Mouse (Mus musculus) megakaryocyte, embryonic 14.5 days (primary cell): ENCODE data around the gene Cfap299. TPM values are rescaled to one million over a fixed set of nuclear protein-coding genes. Genes with fewer than 3 reads are reported as not detected.
"Not testable (repeated sequence)": the region's sequence is repeated elsewhere in the genome, so short reads cannot be mapped to it uniquely, and the experiment has no call there.

Source experiments
- H3K27me3 ChIP-seq: replicated peaks from 2 replicates; pipeline ENCODE3; 2012; ENCODE audit warnings: inconsistent platforms
- H3K36me3 ChIP-seq: replicated peaks from 2 replicates; pipeline ENCODE3; 2012; ENCODE audit warnings: low read length, inconsistent platforms, mixed read lengths
- H3K4me1 ChIP-seq: 2 replicates; pipeline ENCODE4 v1.6.1; 2012; ENCODE audit warnings: inconsistent platforms
- H3K4me3 ChIP-seq: replicated peaks from 2 replicates; pipeline ENCODE3; 2012; ENCODE audit warnings: moderate library complexity, mild to moderate bottlenecking, inconsistent platforms
- H3K9me3 ChIP-seq: 2 replicates; pipeline ENCODE4 v1.6.1; 2012; ENCODE audit warnings: inconsistent platforms
- FLI1 ChIP-seq: IDR thresholded peaks from 2 replicates; pipeline ENCODE4 v1.6.1; 2012; ENCODE audit warnings: low read length, inconsistent platforms, mixed read lengths
- GATA1 ChIP-seq: IDR thresholded peaks from 3 replicates; pipeline ENCODE4 v1.6.1; 2012; ENCODE audit warnings: mixed read lengths, low read length, inconsistent platforms, borderline replicate concordance
- polyA plus RNA-seq: library from polyadenylated mRNA; stranded (reverse); fragments of >175 nt; gene quantifications from 2 replicates; pipeline ENCODE4 v1.2.3, GENCODE M21; 2012; ENCODE audit warnings: low replicate concordance; ENCODE audit not compliant: insufficient read depth

The Cfap299 gene
- polyA plus RNA-seq, 1 experiment = not detected

- Histone ChIP-seq H3K36me3 (no peaks in the 10 kb centered on the region), H3K4me3 (no peak overlapping the region), H3K4me1 (peaks cover 8% of the 10 kb centered on the region), H3K27me3 (peaks cover 9% of the 10 kb centered on the region), H3K9me3 (no peaks in the 10 kb centered on the region)
- no peak for TF ChIP-seq FLI1
- TF ChIP-seq GATA1 = no peak
These were observed 2.5 kb upstream of the Cfap299 start for GRCm38 (mm10) chr5:98326625-98327024.

DNA sequence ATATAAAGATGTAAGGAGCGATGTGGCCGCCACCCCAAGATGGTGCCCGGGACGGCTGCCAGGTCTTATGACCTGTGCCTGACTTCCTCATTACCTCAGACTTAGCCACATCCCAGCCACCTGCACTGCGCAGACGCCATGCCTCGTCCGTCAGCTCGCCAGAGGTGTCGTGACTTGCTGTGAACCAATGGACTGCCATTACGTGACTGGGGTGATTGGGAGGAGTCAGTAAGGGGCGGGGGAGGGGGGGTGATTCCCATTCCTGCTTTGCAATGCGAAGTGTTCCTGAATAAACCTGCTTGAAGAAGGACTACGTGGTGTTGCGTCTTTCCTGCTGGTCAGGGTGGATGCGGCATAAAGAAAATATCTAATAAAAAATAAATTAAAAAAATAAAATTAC is 14.6 kb downstream of the Cfap299 start:
- H3K4me1 ChIP-seq, H3K27me3 ChIP-seq, H3K36me3 ChIP-seq, H3K9me3 ChIP-seq, H3K4me3 ChIP-seq: not testable (repeated sequence)

DNA sequence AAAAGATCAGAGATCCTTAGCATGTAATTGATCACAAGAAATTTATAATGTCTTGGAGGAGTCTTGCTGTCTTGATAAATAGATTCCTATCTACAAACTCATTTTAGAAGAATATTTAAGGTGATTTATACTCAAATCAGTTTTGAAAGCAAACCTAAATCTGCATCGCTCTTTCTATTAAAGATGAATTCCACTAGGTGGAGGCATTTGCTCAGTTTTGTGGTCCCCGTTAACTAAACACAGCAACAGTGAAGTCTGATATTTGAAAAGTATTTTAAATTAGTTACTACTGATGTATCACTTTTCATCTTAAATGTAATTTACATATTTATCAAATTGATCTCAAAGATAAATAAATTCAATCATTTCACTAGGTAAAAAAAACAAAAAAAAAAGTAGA is 15.5 kb downstream of the Cfap299 start:
- no peak for TF ChIP-seq FLI1
- no peak for TF ChIP-seq GATA1
- Histone ChIP-seq H3K4me3 (no peak overlapping the region), H3K9me3 (no peaks in the 10 kb centered on the region), H3K4me1 (no peaks in the 10 kb centered on the region), H3K36me3 (no peaks in the 10 kb centered on the region), H3K27me3 (no peaks in the 10 kb centered on the region)

DNA sequence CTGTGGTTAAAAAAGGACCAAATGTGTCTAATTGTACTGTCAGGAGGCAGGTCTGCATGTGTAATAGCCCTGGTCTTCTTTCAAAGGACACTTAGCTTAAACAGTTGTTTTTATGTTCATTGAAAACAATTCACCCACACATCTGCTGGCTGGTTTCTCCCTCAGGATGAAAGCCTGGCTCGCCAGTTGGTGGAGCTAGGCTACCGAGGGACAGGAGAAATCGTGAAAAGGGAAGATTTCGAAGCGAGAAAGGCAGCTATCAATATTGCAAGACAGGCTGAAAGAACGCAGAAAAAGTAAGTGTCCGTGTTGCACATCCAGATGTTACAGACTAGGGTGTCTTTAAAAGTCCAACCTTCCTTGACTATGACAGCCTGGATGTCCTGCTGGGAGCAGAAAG is 17.0 kb downstream of the Cfap299 start:
- Histone ChIP-seq H3K4me3 (no peak overlapping the region), H3K27me3 (no peaks in the 10 kb centered on the region), H3K9me3 (no peaks in the 10 kb centered on the region), H3K36me3 (no peaks in the 10 kb centered on the region), H3K4me1 (no peaks in the 10 kb centered on the region)
- TF ChIP-seq FLI1 = no peak
- no peak for TF ChIP-seq GATA1

GRCm38 (mm10) chr5:98348605-98349004 is 19.5 kb downstream of the Cfap299 start:
- no peak overlapping the region for H3K4me3 ChIP-seq

DNA sequence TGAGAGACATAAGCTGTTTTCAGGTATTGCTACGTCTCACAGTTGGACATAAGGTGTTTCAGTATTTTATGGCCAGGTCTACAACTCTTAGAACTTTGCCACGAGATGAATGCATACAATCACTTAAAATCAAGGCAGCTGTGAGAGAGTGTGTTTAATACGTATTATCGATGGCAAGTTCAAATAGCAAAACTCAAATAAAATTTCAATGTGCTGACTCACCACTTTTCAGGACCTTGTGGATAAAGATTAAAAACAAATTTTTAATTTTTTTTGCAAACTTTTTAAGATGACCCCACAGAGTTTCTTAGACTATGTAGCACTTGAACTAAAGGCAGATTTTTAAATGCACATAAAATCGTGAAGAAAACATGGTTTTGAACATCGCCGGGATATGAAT is 30.8 kb downstream of the Cfap299 start:
- H3K9me3 ChIP-seq = 0 out of 2 replicates have a peak, but pooled peaks cover 11% of the 10 kb centered on the region
- H3K36me3 ChIP-seq = no peaks in the 10 kb centered on the region
- H3K4me1 ChIP-seq = no peaks in the 10 kb centered on the region
- H3K4me3 ChIP-seq = no peak overlapping the region
- H3K27me3 ChIP-seq = no peaks in the 10 kb centered on the region
- TF ChIP-seq GATA1 = no peak
- TF ChIP-seq FLI1 = no peak

More at GRCm38 (mm10) chr5:98348605-98349004, 19.5 kb downstream of the Cfap299 start:
- Histone ChIP-seq H3K9me3 (no peaks in the 10 kb centered on the region), H3K27me3 (no peaks in the 10 kb centered on the region), H3K4me1 (no peaks in the 10 kb centered on the region), H3K36me3 (no peaks in the 10 kb centered on the region)
- TF ChIP-seq GATA1 = no peak
- TF ChIP-seq FLI1 = no peak

GRCm38 (mm10) chr5:98360792-98361419 is 31.8 kb downstream of the Cfap299 start:
- H3K27me3 ChIP-seq = no peaks in the 10 kb centered on the region
- H3K4me3 ChIP-seq = no peak overlapping the region
- H3K36me3 ChIP-seq = no peaks in the 10 kb centered on the region
- TF ChIP-seq GATA1 = no peak
- TF ChIP-seq FLI1 = no peak
- 0 out of 2 replicates have a peak, but pooled peaks cover 11% of the 10 kb centered on the region for H3K9me3 ChIP-seq
- H3K4me1 ChIP-seq = no peaks in the 10 kb centered on the region

- peak overlapping the region; percentile 33 for H3K4me3 ChIP-seq
- H3K4me1 ChIP-seq = no peaks in the 10 kb centered on the region
- no peaks in the 10 kb centered on the region for H3K27me3 ChIP-seq
- TF ChIP-seq FLI1 (no peak), GATA1 (no peak)
- H3K9me3 ChIP-seq = 0 out of 2 replicates have a peak, but pooled peaks cover 11% of the 10 kb centered on the region
- H3K36me3 ChIP-seq = no peaks in the 10 kb centered on the region
These were observed 34.3 kb downstream of the Cfap299 start for GRCm38 (mm10) chr5:98363428-98363827.

DNA sequence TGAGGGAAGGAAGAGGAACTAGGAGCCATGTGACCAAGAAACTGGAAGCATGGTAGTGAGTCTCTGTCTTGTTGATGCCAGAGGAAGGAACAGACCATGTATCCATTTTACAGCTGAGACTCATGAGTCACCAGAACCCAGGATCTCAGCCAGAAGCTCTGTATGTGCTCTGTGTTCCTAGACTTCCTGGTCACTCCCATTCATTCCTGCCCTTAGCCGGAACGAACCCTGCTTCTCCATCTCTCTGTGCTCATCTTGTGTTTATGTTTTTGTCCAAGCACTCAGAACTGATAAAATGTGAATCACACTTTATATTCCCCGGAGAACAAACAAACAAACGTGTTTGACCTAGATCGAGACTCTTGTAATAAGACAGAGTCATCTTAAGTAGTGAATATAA is 36.2 kb downstream of the Cfap299 start:
- Histone ChIP-seq H3K4me1 (no peaks in the 10 kb centered on the region), H3K4me3 (no peak overlapping the region), H3K27me3 (no peaks in the 10 kb centered on the region), H3K36me3 (no peaks in the 10 kb centered on the region), H3K9me3 (peaks cover 14% of the 10 kb centered on the region; the same call in 1 of the 2 replicates)
- TF ChIP-seq FLI1 (no peak), GATA1 (no peak)

DNA sequence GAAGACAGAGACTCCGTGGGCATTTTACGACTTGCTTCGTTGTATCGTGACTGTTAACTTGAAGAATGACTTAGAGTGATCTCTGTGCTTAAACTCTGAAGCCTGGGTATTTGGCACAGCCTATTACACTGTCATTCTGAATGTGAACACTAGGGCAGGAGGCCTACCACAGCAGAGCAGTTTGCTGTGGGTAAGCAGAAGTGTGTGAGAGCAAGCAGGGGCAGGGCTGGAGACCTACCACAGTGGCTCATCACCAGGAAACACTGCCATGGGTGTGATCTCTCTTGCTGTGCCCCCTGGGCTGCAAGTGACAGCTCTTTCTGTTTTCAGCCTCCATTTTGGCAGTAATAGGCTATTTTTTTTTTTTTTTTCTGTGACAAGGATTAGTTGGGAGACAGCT is 39.7 kb downstream of the Cfap299 start:
- Histone ChIP-seq H3K9me3 (peaks cover 7% of the 10 kb centered on the region; the same call in 1 of the 2 replicates), H3K4me1 (no peaks in the 10 kb centered on the region), H3K4me3 (no peak overlapping the region), H3K27me3 (no peaks in the 10 kb centered on the region), H3K36me3 (no peaks in the 10 kb centered on the region)
- TF ChIP-seq FLI1 = no peak

DNA sequence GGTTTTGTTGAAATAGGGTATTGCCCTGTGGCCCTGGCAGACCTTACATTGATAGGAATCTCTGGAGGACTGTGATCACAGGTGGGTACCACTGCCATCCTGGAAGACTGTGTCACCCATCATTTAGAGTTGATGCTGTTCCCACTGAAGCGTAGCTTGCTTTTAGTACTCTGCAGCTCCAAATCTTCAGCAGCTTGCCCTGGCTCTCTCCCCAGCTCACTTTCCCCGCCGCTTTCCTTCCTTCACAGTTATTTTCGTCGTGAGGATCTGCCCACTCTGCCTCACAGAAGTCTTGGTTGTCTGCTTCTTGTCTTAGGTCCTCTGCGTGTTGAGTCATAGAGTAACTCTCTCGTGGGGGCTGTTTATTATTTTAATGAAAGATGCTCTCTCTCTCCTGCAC is 40.3 kb downstream of the Cfap299 start:
- TF ChIP-seq FLI1 = no peak
- no peak for TF ChIP-seq GATA1
- Histone ChIP-seq H3K9me3 (peaks cover 10% of the 10 kb centered on the region; the same call in 1 of the 2 replicates), H3K4me1 (no peaks in the 10 kb centered on the region), H3K27me3 (no peaks in the 10 kb centered on the region), H3K4me3 (no peak overlapping the region), H3K36me3 (no peaks in the 10 kb centered on the region)
